Mouse (Mus musculus) thymus, postnatal 4 days (tissue): ENCODE results near the gene Setd1a.
"Not testable (repeated sequence)": the region's sequence is repeated elsewhere in the genome, so short reads cannot be mapped to it uniquely, and the experiment has no call there.

Source experiments
- DNase-seq: peaks from one replicate; pipeline ENCODE4 v3.0.0; 2021

Gene Setd1a

DNA sequence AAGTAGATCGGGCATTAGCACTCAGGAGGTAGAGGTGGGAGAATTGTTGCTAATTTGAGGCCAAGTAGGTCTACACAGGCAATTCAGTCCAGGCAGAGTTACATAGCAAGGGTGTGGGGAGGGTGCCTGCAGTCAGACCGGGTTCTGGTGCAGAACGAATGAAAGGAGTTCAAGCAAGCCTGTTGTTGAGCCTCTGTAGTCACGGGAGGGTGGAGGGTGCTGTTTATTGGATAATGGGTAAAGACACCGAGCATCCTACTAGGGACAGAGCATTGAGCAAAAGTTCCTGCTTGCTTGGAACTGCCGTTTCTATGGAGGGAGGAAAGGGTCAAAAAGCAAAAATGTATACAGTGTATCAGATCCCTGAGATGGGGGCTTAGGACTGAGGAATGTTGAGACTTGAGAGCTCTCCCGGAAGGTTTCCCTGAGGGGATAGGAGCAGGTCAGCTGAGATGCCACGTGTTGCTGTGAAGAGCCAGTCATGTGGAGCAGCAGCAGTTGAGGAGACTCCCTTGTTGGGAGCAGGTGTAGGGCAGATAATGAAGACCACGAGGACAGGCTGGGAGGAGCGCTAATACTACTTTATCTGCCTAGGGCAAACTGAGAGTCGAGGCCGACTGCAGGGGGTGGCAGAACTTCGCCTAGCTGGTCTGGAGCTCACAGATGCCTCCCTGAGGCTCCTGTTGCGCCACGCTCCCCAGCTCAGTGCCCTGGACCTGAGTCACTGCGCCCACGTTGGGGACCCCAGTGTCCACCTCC, 9.4 kb upstream of the Setd1a start:
- DNase-seq = no peak

DNA sequence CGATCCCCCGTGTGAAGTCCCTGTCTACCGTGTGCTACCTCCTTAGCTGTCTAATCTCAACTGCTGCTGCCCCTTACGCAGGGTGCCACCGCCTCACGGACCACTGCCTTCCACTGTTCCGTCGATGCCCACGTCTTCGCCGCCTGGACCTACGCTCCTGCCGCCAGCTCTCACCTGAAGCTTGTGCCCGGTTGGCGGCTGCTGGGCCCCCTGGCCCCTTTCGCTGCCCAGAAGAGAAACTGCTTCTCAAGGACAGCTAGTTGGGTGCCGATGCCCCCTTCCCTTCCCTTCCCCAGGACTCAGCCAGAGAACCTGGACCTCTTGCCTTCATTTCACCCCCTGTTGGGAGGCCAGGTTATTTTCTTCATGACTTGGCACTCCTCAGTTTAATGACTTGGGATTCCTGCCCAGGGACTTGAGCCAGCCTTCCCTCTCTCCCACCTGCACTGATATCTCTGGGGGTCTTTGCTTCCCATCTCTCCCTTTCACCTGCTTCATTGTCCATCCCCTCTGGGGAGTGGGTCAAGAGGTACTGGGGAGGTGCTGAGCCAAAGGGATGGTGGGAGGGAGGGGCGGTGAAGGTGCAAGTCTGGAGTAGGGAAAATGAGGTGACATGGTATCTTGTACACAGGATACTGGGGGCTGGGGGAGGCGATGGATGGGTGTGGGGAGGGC, 8.7 kb upstream of the Setd1a start:
- no peak for DNase-seq

DNA sequence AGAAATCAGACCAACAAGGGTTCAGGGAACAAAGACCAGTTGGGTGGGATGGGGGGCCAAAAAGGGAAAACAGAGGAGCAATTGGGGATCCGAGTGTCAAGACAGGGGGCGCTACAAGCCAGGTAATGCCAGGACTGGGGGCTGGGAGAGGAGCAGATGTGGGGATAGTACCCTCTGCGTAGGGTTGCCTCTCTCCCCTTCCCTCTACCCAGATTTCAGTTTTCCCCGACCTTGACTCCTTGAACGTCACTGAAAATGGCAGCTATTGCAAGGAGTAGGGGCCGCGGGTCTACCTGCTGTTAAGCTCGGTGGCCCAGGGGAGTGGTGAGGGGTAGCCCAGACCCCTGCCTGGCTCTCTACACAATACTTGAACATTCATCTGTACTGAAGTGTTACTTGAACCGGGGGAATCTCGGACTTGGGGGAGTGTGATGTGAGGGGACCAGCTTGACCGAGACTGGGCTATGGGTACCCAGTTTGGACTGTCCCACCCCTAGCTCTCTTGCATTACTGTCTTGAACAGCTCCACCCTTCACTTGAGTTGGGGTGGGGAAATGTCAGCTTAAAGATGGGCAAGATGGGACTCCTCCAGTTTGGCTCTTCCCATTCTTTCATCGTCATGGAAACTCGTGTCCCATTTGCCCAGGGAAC, 8.0 kb upstream of the Setd1a start:
- DNase-seq = peak; percentile 70

DNA sequence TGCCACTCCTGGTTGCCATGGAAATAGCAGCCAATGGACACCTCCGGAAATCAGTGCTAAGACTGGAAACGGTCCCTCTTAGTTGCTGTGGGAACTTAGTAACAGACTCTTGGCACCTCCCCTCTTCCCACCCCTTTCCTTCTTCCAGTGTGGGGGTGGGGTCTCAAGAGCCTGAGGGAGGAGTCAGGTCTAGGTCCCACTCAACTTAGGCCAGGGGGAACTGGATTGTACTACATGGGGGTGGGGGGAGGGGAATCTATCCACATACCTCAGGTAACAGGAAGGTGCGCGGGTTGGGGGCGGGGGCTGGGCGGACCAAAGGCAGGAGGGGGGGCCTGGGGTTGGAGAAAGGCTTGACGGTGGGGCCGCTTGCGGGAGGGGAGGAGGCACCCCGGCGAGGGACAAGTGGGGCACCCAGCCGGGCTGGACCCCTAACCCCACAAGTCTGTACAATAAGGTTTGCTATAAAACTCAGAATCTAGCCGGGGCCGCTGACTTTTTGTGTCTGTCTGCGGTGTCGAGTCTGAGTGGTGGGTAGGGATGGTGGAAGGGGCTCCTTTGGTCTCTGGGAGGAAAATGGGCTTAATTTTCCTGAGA, 7.4 kb upstream of the Setd1a start:
- DNase-seq = peak; percentile 72

DNA sequence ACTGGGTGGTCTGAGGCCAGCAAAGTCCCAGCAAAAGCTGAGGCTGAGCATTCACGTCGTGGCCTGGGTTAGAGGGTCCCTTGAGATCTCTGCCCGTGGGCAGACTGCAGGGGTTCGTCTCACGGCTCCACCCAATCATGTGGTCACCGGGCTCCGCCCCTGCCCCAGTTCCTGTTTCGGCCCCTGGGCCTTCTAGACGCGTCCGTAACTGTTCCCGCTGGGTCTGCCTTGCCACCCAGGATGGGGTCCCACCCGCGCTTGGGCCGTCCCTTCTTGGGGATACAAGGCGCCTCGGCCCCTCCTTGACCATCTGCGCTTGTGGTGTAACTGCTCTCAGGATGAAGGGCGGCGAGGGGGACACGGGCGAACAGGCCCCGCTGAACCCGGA, 6.8 kb upstream of the Setd1a start, which contains the start of gene Orai3:
Gene Orai3, plus strand, starts transcription at position 165 of the 388 bp plus-strand sequence.
- peak; percentile 72 for DNase-seq

DNA sequence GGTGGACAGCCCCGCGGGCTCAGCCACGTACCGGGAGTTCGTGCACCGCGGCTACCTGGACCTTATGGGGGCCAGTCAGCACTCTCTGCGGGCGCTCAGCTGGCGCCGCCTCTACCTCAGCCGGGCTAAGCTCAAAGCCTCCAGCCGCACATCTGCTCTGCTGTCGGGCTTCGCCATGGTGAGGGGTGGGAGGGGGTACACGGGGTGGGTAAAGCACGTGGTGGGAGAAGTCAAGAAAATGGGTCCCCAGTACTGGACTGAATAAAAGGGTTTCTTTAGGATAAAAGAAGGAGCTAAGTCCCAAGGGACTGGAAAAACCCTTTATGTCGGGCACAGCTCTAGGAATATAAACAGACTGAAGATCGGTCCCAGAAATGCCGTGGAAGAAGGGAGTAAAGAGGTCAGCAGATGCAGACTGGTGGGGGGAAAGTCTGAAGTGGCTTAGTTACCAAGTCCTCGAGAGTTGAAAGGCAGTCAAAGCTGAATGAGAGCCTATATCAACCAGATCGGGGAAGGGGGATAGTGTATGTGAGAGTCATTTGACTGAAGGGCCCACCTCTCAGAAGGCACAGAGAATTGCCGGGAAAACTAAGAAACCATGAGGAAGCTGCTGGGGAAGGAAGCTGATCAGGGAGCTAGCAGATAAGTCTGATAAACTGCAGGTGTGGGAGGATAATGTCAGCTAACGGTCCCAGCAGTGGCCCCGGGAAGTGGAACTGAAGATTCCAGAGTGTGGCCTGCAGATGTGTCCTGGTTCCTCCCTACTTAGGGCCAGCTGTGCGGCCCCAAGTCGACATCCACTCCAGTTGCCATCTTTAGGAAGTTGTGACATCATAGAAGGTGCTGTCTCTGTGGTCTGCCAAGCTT, 6.2 kb upstream of the Setd1a start:
- peak; percentile 25 for DNase-seq

DNA sequence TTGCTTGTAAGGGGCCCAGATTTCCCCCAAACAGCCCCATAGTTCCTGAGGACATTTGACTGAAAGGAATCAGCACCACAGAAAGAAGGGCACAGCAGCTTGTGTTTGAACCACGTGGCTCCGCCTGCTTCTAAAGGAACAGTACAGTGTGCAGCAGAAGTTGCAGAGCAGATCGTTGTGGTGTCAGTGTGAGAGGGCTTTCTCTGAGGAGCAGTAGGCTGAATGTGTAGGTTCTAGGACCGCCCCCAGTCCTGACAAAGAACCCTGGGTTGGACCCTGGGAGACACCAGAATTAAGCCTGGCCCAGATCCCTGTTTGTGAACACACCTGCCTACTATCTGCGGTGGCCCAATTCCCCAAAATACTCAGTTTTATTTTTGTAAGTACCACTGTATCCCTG, 5.2 kb upstream of the Setd1a start:
- peak; percentile 57 for DNase-seq

DNA sequence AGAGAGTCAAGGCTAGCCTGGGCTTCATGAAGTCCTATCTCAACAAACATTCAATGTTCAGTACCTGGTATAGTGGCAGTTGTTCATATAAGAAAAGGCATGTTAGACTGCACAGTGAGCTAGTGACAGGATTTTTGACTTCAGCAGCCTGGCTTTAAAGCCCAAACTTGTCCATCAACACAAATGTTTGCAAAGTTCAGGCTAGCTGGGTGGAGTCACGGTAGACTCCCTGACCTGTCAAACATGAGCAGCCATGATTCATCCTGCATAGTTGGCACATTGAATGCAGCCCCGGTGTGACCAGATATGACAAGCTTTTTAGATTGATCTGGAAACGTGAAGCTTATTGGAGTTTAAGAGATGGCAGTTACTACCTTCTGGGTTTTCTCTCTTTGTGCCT, 4.4 kb upstream of the Setd1a start:
- DNase-seq = no peak

DNA sequence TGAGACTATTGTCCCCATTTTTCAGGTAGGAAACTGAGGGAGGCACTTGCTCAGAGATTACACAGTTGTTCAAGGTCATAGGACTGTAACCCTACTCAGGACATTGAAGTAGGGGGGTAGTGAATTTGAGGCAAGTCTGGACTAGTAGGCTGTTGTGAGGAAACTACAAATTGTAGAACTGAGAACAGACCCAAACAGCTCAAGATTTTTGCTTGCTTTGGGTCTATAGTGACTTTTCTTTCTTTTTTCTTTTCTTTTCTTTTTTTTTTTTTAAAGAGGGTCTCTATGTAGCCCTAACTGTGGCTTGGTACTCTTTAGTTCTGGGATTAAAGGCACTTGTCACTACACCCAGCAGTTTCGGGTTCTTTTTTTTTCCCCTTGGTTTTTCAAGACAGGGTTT, 3.9 kb upstream of the Setd1a start:
- no peak for DNase-seq

DNA sequence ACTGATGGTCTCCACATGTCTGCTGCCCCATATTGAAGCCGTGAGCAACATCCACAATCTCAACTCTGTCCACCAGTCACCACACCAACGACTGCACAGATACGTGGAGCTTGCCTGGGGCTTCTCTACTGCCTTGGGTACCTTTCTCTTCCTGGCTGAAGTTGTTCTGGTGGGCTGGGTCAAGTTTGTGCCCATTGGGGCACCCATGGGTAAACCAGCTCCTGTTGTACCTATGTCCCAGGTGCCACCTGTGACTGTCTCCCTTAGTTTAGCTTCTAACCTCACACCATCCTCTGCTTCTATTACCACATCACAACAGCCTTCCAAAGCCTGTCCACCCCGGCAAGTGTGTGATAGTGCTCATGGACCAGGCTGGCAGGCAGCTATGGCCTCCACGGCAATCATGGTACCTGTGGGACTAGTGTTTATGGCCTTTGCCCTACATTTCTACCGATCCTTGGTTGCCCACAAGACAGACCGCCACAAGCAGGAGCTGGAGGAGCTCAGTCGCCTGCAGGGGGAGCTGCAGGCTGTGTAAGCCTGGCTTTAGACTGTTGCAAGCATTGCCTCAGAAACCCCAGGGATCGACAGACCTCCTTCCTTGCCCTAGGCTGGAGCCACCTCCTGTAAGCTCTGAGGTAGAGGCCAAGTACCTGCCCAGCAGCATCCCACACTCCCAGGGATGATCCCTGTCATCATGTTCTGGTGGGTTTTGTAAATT, 2.6 kb upstream of the Setd1a start:
- DNase-seq = peak; percentile 90

DNA sequence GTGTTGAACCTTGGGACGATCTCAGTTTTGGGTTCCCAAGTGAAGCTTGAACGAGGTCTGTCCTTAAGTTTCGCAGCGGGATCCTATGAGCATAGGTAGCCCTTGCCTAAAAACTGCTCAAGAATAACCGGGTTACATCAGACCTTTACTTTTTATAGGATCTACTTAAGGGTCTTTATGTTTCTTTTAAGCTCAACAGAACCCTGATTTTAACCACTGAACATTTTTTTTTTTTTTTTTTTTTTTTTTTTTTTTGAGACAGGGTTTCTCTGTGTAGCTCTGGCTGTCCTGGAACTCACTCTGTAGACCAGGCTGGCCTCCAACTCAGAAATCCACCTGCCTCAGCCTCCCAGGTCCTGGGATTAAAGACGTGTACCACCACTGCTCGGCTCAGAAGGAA, 633 bp upstream of the Setd1a start:
- DNase-seq = not testable (repeated sequence)

DNA sequence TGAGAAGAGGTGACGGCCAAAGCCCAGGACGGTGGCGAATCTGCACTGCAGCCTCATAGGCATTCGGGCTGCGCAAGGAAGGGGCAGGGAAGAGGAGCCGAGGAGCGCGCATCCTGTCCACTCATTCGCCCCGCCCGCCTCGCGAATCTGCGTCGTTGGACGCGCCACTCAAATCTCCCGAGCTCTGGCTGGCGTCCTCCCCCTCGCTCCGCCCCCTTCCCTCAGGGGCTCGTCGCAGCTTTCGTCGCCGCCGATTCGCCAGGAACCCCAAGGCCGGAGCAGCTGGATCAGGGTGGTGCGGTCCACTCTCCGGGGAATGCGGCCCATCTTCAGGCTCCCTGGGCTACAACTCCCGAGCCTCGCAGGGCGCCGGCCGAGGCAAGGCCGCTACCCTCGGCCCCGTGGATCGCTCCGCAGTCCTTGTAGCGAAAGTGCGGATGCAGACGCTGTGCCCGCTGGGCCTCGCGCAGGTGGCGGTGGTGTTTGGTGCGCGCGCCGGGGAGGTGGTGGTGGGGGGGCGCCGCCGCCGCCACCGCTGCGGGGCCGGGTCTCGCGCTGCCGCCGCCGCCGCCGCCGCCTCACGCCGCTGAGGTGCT, 506 bp downstream of the Setd1a start:
- DNase-seq = peak; percentile 97

DNA sequence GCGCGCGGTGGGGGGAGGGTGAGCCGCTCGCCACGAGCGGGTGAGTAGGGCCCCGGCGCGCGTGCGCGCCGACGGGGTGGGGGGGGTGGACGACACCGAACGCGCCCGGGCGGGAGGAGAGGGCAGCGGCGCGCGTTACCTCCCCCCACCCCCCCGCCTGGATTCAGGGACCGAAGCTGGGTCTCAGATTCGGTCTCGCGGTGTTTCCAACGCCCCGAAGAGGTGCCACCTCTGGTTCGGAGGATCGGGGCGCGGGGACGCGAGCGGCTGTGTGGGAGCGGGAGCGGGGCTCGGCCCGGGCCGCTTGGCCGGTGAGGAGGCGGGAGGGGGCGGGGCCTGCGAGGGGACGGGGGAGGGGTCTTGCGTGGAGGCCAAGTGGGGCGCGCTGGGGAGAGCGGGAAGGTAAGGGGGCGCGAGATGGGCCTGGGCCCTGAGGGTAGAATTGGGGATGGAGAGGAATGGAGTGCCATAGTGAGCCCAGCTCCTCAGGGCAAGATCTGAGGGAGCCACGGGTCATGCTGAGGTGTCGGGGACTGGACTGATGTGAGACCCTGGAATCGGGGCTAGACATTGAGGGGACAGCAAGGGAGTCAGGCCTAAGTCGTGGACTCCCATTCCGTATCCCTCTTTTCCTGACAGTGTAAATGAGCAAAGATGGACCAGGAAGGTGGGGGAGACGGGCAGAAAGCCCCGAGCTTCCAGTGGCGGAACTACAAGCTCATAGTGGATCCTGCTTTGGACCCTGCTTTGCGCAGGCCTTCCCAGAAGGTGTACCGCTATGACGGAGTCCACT, 1.2 kb downstream of the Setd1a start:
- peak; percentile 74 for DNase-seq

DNA sequence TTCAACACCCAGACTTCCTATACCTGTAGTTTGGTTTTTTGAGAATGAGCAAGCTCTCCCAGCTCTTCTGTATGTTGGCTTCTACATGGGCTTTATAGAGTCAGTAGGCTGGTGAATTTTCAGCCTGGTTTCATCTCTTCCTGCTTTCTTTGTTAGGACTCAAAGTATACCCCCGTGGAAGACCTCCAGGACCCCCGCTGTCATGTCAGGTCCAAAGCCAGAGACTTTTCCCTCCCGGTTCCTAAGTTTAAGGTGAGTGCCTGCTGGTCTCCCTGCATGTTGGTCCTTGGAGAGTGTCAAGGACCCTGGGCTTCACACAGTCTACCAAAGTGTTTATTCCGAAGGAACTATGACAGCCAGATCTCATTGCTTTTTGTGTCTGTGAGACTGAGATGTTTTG, 1.9 kb downstream of the Setd1a start:
- DNase-seq = no peak

DNA sequence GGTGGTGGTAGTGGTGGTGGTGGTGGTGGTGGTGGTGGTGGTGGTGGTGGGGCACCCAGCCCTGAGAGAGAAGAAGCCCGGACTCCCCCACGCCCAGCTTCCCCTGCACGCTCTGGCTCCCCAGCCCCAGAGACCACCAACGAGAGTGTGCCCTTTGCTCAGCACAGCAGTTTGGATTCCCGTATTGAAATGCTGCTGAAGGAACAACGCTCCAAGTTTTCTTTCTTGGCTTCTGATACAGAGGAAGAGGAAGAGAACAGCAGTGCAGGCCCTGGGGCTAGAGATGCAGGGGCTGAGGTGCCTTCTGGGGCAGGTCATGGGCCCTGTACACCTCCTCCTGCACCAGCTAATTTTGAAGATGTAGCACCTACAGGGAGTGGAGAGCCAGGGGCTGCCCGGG, 8.8 kb downstream of the Setd1a start, which contains the start of gene Gm49388:
Gene Gm49388, plus strand, starts transcription at position 301 of the 400 bp plus-strand sequence.
- DNase-seq = no peak

DNA sequence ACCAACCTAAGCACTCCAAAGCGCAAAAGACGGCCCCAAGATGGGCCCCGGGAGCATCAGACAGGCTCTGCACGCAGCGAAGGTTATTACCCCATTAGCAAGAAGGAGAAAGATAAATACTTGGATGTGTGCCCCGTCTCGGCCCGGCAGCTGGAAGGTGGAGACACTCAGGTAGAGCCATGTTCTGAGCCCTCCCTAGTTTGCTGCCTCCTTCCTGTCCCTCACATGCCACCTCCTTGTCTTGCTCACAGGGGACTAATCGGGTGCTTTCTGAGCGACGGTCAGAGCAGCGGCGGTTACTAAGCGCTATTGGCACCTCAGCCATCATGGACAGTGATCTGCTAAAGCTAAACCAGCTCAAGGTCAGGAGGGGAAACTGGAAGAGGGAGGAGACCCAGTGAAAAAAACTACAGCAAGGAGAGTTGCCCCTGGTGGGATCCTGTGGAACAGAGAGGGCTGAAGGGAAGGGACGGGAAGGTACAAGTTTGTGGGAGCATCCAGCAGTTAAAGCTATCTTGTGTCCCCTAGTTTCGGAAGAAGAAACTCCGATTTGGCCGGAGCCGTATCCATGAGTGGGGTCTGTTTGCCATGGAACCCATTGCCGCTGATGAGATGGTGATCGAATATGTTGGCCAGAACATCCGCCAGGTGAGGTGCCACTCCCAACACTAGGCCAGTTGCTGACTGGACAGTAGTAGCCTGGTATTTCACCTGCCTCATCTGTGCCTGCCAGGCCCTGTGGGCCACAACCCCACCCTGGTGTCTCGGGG, 20.8 kb downstream of the Setd1a start:
- no peak for DNase-seq

DNA sequence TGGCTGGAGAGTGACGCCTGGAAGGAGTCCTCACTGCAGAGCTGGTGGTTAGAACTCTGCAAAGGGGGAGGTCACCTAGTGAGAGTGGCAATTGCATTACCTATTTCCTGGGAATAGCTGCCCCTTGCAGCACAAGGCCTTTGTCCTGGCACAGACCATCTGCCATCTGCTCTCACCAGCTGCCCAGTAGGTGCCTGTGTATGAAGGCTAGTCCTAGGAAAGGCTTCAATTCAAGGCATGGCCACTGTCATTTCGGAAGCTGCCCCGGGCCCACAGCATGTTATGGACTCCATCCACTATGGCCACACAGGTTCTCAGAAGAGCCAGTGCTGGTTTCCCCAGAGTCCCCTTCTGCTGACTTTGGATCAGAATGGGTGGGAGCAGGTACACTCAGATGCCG, 22.1 kb downstream of the Setd1a start:
- DNase-seq = no peak

DNA sequence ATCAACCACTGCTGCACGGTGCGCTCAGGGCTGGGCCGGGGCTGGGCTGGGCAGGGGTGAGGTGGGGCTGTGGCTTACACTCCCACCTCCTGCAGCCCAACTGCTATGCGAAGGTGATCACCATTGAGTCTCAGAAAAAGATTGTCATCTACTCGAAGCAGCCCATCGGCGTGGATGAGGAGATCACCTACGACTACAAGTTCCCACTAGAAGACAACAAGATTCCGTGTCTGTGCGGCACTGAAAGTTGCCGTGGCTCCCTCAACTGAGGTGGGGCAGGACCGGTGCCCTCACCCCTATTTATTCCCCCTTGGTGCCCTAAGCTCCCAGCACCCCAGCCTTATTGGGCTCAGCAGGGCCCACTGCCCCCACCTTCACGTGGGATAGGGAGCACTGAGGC, 22.7 kb downstream of the Setd1a start:
- DNase-seq = no peak

DNA sequence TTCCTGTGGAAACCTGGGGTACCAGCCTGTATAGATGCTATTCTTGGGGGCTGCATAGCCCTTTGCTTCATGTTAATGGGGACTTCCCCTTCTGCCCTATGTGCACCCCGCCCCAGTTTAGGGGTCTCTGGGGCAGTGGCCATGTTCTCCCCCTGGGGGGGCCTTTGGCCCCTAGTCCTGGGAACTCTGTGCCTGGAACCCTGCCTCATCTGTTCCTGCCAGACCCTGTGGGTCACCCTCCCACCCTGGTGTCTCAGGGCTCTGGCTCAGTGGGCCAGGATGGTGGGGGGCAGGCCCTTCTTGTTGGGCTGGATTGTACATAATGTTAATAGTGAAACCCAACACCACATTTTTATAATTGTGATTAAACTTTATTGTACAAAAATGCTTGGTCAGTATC, 23.3 kb downstream of the Setd1a start:
- DNase-seq = no peak
